Mouse (Mus musculus) forebrain, embryonic 14.5 days (tissue): ENCODE results near the gene Emg1. TPM values are rescaled to one million over a fixed set of nuclear protein-coding genes. Genes with fewer than 3 reads are reported as not detected.
"Not testable (repeated sequence)": the region's sequence is repeated elsewhere in the genome, so short reads cannot be mapped to it uniquely, and the experiment has no call there.

Experiments used
- ATAC-seq: fragments of 200-750 bp; cut with Nextera tagmentation; 2 replicates; pipeline ENCODE4 v1.8.0; 2017; ENCODE audit warnings: mild to moderate bottlenecking, moderate library complexity
- DNase-seq: peaks from one replicate; pipeline ENCODE4 v3.0.0-alpha.2; 2015; ENCODE audit warnings: low spot score
- H3K27ac ChIP-seq: fragments of 300-500 bp; sonication (generic); 2 replicates; pipeline ENCODE4 v1.5.1; 2014; ENCODE audit warnings: low read depth, mild to moderate bottlenecking, control low read depth, low read length, moderate library complexity
- H3K27me3 ChIP-seq: fragments of 300-500 bp; sonication (generic); replicated peaks from 2 replicates; pipeline ENCODE4 v1.6.1; 2014; ENCODE audit warnings: low read length, control low read depth, mixed read lengths; ENCODE audit not compliant: control insufficient read depth, insufficient read depth
- H3K36me3 ChIP-seq: fragments of 300-500 bp; sonication (generic); 2 replicates; pipeline ENCODE4 v1.6.1; 2014; ENCODE audit warnings: low read length, control low read depth; ENCODE audit not compliant: control insufficient read depth, insufficient read depth
- H3K4me1 ChIP-seq: fragments of 300-500 bp; sonication (generic); 2 replicates; pipeline ENCODE4 v1.6.1; 2014; ENCODE audit warnings: antibody characterized with exemption, low read length, control low read depth; ENCODE audit not compliant: control insufficient read depth, insufficient read depth
- H3K4me2 ChIP-seq: fragments of 300-500 bp; sonication (generic); 2 replicates; pipeline ENCODE4 v1.6.1; 2014; ENCODE audit warnings: mild to moderate bottlenecking, control low read depth, low read length
- H3K4me3 ChIP-seq: fragments of 300-500 bp; sonication (generic); 2 replicates; pipeline ENCODE4 v1.5.1; 2014; ENCODE audit warnings: low read depth, low read length, control low read depth
- H3K9ac ChIP-seq: fragments of 300-500 bp; sonication (generic); 2 replicates; pipeline ENCODE4 v1.6.1; 2014; ENCODE audit warnings: mild to moderate bottlenecking, low read length, control low read depth, moderate library complexity
- H3K9me3 ChIP-seq: fragments of 300-500 bp; sonication (generic); replicated peaks from 2 replicates; pipeline ENCODE4 v1.6.1; 2016; ENCODE audit warnings: low read length, control low read depth, mixed read lengths; ENCODE audit not compliant: control insufficient read depth
- WGBS: fragments of 180-500 bp; shearing (Covaris S2); extraction: QIAGEN DNeasy Blood & Tissue Kit; methylation state at CpG from one replicate; pipeline ENCODE4 v1.1.7; 2014; 5-methylcytosine and 5-hydroxymethylcytosine counted together
- polyA plus RNA-seq: library from polyadenylated mRNA; unstranded; fragments of >200 nt; fragmentation: Nextera tagmentation; extraction: Ambion mirVana; gene quantifications from 2 replicates; pipeline ENCODE4 v1.2.1, GENCODE M21; 2014

Emg1 gene
- polyA plus RNA-seq, 1 experiment from 2014 or later = 186 TPM

DNA sequence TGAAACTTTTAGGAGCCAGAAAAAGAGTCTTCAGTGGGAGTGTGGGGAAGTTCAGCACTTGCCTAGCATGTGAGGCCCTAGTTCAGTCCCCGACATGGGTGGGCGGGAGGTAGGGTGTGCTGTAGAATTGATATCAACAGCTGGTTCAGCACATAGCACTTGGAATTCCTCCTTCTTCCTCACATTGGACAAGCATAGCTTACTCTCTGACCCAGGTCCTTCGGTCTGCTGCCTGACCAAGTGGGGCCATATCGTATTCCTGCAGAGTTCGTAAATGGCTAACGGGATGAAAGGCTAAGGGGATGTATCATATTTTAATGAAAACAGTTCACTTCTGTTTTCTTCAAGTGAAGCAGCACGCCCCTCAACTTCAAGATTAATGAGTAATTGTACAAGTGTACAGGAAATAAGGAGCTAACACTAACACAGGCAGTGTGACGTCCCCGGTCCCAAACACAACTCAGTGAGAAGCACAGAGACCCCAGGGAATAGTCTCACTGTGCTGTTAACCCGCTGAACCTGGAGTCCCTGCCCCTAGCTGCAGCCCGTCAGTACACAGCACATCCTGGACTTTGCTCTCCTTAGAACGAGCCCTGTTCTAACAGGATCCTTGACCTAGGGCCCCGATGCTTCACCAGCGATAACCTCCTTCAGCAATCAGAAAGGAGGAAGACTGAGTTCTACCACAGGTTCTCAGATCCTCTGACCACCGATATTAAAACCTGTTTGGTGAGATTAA is 18.6 kb downstream of the Emg1 start:
- WGBS = 83% methylated on average over 15 of the region's 15 CpGs
- Histone ChIP-seq H3K4me1 (0 out of 2 replicates have a peak, but pooled peaks cover 7% of the 10 kb centered on the region), H3K36me3 (no peaks in the 10 kb centered on the region), H3K9me3 (no peaks in the 10 kb centered on the region), H3K4me2 (no peak overlapping the region), H3K27ac (0 out of 2 replicates have a peak overlapping the region, but pooled peaks have one; percentile 17), H3K4me3 (no peak overlapping the region), H3K9ac (no peak overlapping the region), H3K27me3 (no peaks in the 10 kb centered on the region)
- DNase-seq (no peak), ATAC-seq (no peak)

DNA sequence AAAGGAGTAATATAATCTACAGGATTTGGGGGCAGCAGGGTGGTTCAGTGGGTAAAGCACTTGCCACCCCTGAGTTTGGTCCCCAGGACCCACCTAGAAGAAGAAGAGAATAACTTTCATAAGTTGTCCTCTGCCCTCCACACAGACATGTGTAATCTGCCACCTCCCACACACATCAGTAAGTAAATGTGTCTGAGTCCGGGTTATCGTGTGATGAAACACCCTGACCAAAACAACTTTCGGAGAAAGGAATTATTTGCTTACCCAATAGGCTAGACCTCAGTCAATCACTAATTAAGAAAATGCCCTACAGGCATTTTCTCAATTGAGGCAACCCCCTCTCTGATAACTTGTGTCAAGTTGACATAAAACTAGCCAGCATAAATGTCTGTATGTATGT is 21.5 kb downstream of the Emg1 start:
- Histone ChIP-seq H3K4me1 (0 out of 2 replicates have a peak, but pooled peaks cover 7% of the 10 kb centered on the region), H3K4me2 (no peak overlapping the region), H3K9ac (no peak overlapping the region), H3K36me3 (no peaks in the 10 kb centered on the region), H3K27me3 (no peaks in the 10 kb centered on the region), H3K27ac (no peak overlapping the region), H3K4me3 (no peak overlapping the region), H3K9me3 (no peaks in the 10 kb centered on the region)
- ATAC-seq (no peak), DNase-seq (no peak)
- whole genome bisulfite sequencing = 96% methylated on average over 3 of the region's 3 CpGs

DNA sequence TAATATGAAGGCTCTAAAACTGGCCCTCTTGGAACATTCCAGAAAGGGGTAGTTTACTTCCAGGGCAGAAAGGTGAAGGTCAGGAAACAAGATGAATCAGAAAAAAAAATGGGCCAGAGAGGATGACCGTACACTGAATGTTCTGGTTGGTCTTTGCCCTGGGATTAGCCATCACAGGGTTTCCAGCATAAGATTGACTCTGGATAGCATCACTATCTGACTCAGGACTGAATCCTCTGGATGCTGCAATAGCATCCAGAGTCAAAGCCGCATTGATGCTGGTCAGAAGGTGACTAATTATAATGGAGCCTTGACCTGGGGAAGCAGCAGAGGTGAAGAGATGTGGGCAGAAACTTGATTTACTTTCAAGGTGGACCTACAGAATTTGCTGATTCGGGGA is 23.0 kb downstream of the Emg1 start:
- Histone ChIP-seq H3K27ac (no peak overlapping the region), H3K9me3 (no peaks in the 10 kb centered on the region), H3K9ac (no peak overlapping the region), H3K27me3 (no peaks in the 10 kb centered on the region), H3K4me2 (no peak overlapping the region), H3K4me3 (no peak overlapping the region), H3K36me3 (no peaks in the 10 kb centered on the region), H3K4me1 (0 out of 2 replicates have a peak, but pooled peaks cover 1% of the 10 kb centered on the region)
- DNase-seq (no peak), ATAC-seq (no peak)
- WGBS = 94% methylated on average over 3 of the region's 3 CpGs

DNA sequence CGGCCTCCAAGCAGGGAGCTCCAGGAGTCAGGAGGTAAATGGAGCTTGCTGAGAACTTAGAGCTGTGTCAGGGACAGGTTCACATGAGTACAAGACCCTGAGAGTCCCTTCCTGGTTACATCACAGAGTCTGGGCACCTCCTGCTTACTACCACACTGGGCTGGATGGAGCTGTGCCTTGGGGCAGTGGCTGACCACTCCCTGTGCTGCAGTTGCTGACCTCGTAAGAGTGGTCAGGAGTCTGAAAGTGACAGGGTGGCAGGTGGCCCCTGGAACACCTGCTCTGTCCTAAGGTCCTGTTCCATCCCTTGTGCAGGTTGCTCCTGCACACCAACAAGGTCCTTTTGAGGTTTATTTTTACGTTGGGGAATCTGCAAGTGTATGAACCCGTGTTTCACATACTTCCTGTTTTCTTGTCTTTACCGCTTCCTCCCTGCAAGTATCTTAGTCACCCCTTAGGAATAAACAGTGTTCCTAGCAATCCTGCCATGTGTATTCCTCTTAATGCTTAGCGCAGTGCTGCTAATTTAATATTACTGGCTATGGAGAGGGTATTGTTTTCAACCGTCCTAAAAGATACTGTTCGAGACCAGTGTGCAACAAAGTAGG is 23.7 kb downstream of the Emg1 start:
- H3K27me3 ChIP-seq = no peaks in the 10 kb centered on the region
- H3K27ac ChIP-seq = no peak overlapping the region
- no peaks in the 10 kb centered on the region for H3K4me1 ChIP-seq
- H3K9ac ChIP-seq = no peak overlapping the region
- DNase-seq = no peak
- 92% methylated on average over 8 of the region's 8 CpGs for WGBS
- H3K36me3 ChIP-seq = no peaks in the 10 kb centered on the region
- no peaks in the 10 kb centered on the region for H3K9me3 ChIP-seq
- H3K4me3 ChIP-seq = no peak overlapping the region
- ATAC-seq = no peak
- no peak overlapping the region for H3K4me2 ChIP-seq

DNA sequence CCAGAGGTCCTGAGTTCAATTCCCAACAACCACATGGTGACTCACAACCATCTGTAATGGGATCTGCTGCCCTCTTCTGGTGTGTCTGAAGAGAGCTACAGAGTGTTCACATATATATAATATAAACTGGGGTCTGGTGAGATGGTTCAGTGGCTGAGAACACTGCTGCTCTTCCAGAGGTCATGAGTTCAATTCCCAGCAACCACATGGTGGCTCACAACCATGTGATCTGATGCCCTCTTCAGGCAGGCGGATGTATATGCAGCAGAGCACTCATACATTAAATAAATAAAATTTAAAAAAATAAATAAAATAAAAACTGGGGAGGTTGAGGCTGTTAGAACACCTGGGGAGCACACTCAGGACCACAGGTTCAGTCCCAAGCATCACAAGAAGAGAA is 25.3 kb downstream of the Emg1 start:
- ATAC-seq, DNase-seq: not testable (repeated sequence)
- WGBS = 86% methylated on average over 1 of the region's 1 CpGs

DNA sequence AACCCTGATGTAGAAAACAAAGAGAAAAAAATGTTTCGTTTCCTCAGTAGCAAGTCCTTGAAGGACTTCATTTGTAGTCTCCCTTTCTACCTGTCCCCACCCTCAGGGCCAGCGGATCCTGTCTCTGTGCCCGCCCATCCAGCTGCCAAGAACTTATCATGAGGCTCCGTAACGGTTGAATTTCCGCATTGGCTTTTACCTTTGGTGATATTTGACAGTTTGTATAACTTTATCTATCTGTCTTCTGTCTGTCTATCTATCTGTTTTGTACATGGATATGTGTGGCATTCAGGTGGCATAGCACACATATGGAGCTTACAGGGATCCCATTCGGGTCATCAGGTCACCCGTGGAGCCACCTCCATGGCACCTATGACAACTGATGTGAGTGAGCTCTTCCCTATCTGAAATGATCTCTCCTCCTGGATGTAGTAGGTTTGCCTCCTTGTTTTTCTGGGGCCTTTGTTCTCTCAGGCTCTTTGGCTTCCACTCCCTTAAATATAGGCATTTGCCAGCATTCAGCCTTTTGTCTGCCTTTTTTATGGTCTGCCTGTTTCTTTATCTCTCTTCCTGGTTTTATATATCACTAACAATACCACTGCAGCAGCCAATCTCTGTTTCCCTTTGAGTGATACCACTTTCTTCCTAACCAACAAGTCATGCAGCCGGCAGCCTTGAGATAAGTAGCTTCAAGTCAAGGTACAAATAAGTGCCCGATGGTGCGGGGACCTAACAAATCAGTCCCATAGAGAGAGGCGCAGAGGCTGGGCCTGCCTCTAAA is 26.2 kb downstream of the Emg1 start:
- ATAC-seq (no peak), DNase-seq (no peak)
- Histone ChIP-seq H3K9ac (no peak overlapping the region), H3K9me3 (no peaks in the 10 kb centered on the region), H3K4me2 (no peak overlapping the region), H3K4me3 (no peak overlapping the region), H3K4me1 (no peaks in the 10 kb centered on the region), H3K36me3 (no peaks in the 10 kb centered on the region), H3K27me3 (no peaks in the 10 kb centered on the region), H3K27ac (no peak overlapping the region)
- WGBS = 84% methylated on average over 12 of the region's 12 CpGs

More for the DNA sequence above, 25.3 kb downstream of the Emg1 start:
- not testable (repeated sequence) for H3K27me3 ChIP-seq, H3K4me3 ChIP-seq, H3K9me3 ChIP-seq, H3K4me2 ChIP-seq, H3K9ac ChIP-seq, H3K36me3 ChIP-seq, H3K27ac ChIP-seq, H3K4me1 ChIP-seq

DNA sequence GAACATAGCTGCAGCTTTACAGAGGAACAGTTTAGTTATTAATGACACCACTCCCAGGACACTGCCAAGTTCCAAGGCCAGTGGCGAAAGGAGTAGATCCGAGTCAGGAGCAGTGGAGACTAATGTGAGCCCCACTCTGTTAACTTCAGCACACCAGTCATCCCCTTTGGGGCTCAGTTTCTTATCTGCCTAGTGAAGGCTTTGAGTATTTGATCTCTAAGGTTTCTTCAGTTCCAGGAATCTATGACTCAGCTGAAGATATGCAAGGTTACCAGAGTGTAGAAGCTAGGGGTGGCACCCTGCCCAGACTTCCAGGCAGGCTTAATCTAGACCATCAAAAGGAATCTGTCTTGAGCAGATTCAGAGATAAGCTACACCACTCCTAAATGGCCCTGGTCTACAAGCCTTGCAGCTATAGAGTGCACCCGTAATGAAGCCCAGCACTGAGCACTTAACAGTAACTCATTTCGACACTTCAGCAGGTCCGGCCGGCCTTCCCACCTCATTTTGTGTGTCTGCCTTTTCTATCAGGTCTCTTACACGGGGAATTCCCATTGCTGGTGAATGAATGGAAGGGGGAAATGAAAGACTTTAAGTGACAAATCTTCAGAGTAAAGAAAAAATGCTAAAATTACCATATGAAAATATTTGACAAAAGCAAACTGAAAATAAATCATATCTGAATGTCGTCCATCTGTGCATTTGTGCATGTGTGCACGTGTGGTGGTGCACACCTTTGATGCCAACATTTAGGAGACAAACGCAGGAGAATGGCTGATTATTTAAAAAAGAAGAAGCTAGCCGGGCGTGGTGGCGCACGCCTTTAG is 28.2 kb downstream of the Emg1 start:
- H3K4me1 ChIP-seq = no peaks in the 10 kb centered on the region
- H3K9ac ChIP-seq = no peak overlapping the region
- no peaks in the 10 kb centered on the region for H3K9me3 ChIP-seq
- 90% methylated on average over 14 of the region's 14 CpGs for WGBS
- H3K27me3 ChIP-seq = no peaks in the 10 kb centered on the region
- no peak overlapping the region for H3K4me3 ChIP-seq
- no peaks in the 10 kb centered on the region for H3K36me3 ChIP-seq
- no peak overlapping the region for H3K4me2 ChIP-seq
- no peak for ATAC-seq
- H3K27ac ChIP-seq = no peak overlapping the region
- no peak for DNase-seq

DNA sequence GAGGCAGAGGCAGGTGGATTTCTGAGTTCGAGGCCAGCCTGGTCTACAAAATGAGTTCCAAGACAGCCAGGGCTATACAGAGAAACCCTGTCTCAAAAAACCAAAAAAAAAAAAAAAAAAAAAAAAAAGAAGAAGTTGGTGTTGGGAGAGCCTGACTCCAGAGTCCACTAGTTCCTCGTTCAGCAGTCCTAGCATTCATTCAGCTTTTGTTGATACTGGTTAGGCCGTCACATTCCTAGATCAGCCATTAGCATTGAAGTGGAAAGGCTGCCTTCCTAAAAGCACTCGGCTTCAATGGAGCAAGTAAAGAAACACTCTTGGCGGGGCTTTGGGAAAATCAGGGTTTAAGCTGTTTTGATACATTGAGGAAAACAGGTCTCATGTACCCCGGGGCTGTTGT is 29.7 kb downstream of the Emg1 start:
- WGBS = 38% methylated on average over 6 of the region's 6 CpGs
- H3K9me3 ChIP-seq, H3K27ac ChIP-seq, H3K27me3 ChIP-seq, DNase-seq, H3K36me3 ChIP-seq, H3K4me1 ChIP-seq, H3K4me3 ChIP-seq, ATAC-seq, H3K4me2 ChIP-seq, H3K9ac ChIP-seq: not testable (repeated sequence)
